Mouse (Mus musculus) brown adipose tissue, adult 24 weeks (tissue): Measurements from ENCODE around the gene Slc35g1. TPM values are rescaled to one million over a fixed set of nuclear protein-coding genes. Genes with fewer than 3 reads are reported as not detected.
A peak's percentile ranks its signal among the peaks of the same experiment; 100 is the strongest.
"Not testable (repeated sequence)": the region's sequence is repeated elsewhere in the genome, so short reads cannot be mapped to it uniquely, and the experiment has no call there.

Experiments used
- H3K27ac ChIP-seq: fragments of 200-500 bp; replicated peaks from 2 replicates; pipeline ENCODE4 v1.5.1; 2012; ENCODE audit warnings: low read depth, mild to moderate bottlenecking, low read length
- H3K4me1 ChIP-seq: fragments of 200-500 bp; 2 replicates; pipeline ENCODE4 v1.6.1; 2012; ENCODE audit warnings: low read length, mixed read lengths; ENCODE audit not compliant: control insufficient read depth, insufficient read depth, insufficient read length
- H3K4me3 ChIP-seq: fragments of 200-500 bp; 2 replicates; pipeline ENCODE4 v1.5.1; 2012; ENCODE audit warnings: low read depth, mild to moderate bottlenecking, low read length, moderate library complexity; ENCODE audit not compliant: insufficient read depth
- polyA plus RNA-seq: library from polyadenylated mRNA; stranded (reverse); fragments of >200 nt; gene quantifications from 2 replicates; pipeline ENCODE4 v1.2.4, GENCODE M21; 2012; ENCODE audit not compliant: missing spikeins, insufficient read depth, insufficient read length

The Slc35g1 gene
- polyA plus RNA-seq, 1 experiment: 5.8 TPM

DNA sequence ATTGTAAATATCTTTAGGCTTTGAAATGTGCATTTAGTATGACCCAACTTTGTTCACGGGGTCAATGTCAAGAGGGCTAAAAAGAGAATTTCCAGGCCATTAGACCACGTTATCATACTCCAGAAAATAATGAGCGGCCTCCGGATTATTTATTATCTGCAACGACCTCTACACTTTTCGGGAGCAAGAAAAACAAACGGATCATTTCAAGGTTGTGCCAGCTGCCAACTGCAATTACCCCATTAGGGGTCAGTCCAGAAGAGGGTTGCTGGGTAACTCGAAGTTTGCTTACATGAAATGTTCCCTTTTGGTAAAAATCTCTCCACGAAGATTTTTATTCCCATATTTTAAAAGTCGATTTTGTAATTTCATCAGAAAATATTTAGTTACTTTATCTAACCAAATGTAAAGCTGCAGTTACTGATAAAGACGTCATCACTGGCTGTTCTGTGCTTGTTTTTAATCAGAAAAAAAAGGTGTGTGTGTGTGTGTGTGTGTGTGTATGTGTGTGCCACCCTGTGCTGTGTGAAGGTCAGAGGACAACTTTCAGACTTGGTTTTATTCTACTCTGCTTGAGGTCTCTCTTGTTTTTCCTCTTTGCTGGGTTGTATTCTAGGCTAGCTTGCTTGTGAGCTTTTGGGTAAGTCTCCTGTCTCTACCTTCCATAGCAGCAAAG, 30.7 kb upstream of the Slc35g1 start:
- Histone ChIP-seq H3K4me3 (no peak overlapping the region), H3K27ac (no peak overlapping the region), H3K4me1 (no peaks in the 10 kb centered on the region)

DNA sequence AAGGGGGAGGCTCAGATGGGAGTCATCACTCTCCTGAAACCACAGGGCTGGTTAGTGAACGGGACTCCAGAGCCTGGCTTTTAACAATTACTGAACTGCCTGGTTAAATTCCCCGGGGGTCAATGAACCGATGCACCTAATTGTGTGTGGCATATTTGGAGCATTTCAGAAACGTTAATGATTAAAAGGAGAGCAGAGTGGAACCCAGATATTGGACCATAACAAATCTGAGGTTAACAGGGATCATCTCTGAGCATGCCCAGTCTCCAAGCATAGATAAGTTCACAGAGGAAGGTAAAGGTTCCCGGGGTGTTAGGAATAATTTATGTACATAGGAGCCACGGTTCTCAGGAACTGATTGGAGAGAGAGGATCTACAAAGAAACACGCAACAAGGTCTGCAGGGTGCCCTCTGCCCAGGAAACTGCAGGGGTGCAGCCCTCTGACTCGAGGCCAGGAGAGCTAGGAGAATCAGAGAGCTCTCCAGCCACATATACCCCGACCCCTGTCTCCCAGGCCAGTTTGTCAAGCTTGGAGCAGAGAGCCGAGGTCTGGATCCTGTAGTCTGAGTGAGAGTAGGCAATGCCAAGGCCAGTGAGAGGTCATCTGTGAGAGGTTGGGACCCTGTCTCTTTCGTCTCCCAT, 23.2 kb upstream of the Slc35g1 start:
- H3K4me3 ChIP-seq: no peak overlapping the region
- no peak overlapping the region for H3K27ac ChIP-seq
- no peaks in the 10 kb centered on the region for H3K4me1 ChIP-seq

DNA sequence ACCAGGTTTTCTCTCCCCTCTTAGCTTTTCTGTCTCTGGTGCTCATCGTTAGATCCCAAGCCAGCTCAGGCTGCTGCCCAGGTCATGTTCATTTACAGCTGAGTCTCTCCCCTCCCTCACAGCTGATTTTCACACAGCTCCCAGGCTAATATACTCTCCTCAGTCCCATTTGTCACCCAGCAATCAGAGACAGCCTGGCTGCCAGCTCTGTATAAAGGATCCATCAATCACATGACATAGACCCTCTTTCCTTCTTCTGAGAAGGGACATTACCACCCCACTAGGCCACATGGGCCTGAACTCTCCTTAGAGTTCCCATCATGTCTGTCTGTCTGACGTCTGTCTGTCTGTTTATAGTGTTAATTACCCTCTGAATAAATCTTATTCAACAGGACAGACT, 22.4 kb upstream of the Slc35g1 start:
- Histone ChIP-seq H3K4me1 (no peaks in the 10 kb centered on the region), H3K27ac (no peak overlapping the region), H3K4me3 (no peak overlapping the region)

GRCm38 (mm10) chr19:38383769-38384168, 12.0 kb upstream of the Slc35g1 start:
- Histone ChIP-seq H3K27ac (no peak overlapping the region), H3K4me3 (no peak overlapping the region), H3K4me1 (no peaks in the 10 kb centered on the region)

DNA sequence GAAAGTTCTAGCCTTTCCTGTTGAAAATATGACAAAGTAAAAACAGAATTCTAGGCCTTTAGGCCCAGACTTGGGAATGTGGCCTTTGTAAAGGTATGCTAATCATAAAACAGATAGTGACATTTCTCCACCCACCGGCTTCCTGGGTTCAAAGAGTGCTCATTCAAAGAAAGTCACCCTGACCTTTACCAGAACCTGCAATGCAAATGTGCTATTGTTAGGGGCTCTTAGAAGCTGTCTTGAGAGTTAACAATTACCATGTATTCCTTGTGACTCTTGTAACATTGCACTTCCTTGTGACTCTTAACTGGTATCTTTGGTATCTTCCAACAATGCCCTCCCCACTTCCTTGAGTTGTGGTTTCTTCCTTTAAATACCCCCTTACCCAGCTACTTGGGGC, 8.8 kb upstream of the Slc35g1 start:
- H3K4me1 ChIP-seq, H3K27ac ChIP-seq, H3K4me3 ChIP-seq: not testable (repeated sequence)

GRCm38 (mm10) chr19:38387835-38388234, 7.9 kb upstream of the Slc35g1 start:
- H3K27ac ChIP-seq: no peak overlapping the region
- no peak overlapping the region for H3K4me3 ChIP-seq
- H3K4me1 ChIP-seq: no peaks in the 10 kb centered on the region

GRCm38 (mm10) chr19:38396633-38396970, 822 bp downstream of the Slc35g1 start:
- H3K4me1 ChIP-seq: no peaks in the 10 kb centered on the region
- H3K27ac ChIP-seq: no peak overlapping the region
- H3K4me3 ChIP-seq: peak overlapping the region; percentile 66

DNA sequence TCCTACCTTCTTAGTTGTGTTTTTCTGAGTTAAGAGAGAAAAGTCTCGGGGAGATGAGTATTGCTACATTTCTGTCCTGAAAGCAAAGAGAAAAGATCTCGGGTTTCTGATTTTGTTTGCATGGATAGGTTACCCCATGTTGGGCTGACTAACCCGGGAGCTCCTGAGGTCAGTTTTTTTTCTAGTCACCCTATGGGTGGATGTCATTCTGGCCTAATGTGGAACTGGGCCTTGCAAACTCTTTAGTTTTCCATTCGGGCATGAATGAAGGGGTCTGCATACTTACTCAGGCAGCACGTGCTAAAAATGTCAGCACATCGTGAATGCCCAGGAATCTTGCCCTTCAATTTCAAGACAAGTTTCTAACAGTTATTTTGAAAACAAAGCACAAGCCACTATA, 1.2 kb downstream of the Slc35g1 start:
- Histone ChIP-seq H3K4me3 (no peak overlapping the region), H3K4me1 (no peaks in the 10 kb centered on the region), H3K27ac (no peak overlapping the region)

- Histone ChIP-seq H3K4me1 (no peaks in the 10 kb centered on the region), H3K27ac (no peak overlapping the region), H3K4me3 (no peak overlapping the region)
Measured at GRCm38 (mm10) chr19:38398966-38399365, 3.2 kb downstream of the Slc35g1 start.

GRCm38 (mm10) chr19:38400851-38401250, 5.1 kb downstream of the Slc35g1 start:
- Histone ChIP-seq H3K4me1 (no peaks in the 10 kb centered on the region), H3K4me3 (no peak overlapping the region), H3K27ac (no peak overlapping the region)

DNA sequence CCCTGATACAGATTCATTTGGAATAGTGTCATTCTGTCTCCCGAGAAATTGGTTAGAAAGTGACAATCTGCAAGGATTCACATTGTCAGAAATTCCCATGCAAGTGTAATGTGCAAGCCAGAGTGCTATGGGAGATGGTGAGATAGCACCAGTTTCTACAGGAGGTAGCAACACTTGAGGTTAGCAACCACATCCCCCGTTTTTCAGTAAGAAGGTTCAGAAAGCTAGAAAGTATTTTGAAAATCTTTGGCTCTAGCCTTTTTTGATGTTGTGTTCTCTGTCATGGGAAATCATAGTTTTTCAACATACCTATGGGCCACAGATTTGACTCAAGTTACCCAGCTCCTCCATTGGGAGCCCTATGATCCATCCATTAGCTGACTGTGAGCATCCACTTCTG, 5.6 kb downstream of the Slc35g1 start:
- no peaks in the 10 kb centered on the region for H3K4me1 ChIP-seq

GRCm38 (mm10) chr19:38410357-38411056, 14.7 kb downstream of the Slc35g1 start:
- no peaks in the 10 kb centered on the region for H3K4me1 ChIP-seq
- no peak overlapping the region for H3K4me3 ChIP-seq
- H3K27ac ChIP-seq: no peak overlapping the region

More for the DNA sequence above, 5.6 kb downstream of the Slc35g1 start:
- H3K27ac ChIP-seq: no peak overlapping the region
- no peak overlapping the region for H3K4me3 ChIP-seq

DNA sequence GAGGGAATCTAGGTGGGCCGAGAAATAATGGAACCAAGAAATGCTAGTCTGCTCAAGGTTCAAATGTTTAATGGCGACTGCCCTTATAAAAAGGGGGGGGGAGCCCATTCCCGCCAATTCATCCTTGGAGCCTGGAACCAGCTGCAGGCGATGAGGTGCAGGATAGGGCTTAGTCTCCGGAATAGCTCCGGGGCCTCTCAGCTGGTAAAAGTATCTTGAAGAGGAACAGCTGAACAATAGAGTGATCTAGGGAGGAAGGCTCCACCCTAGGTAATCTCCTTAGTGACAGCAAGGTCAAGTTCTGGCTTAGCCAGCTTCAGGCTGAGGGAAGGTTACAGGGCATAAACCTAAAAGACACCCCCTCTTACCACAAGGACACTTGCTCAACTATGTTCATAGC, 18.1 kb downstream of the Slc35g1 start:
- H3K4me3 ChIP-seq: no peak overlapping the region
- no peaks in the 10 kb centered on the region for H3K4me1 ChIP-seq
- no peak overlapping the region for H3K27ac ChIP-seq

GRCm38 (mm10) chr19:38418819-38419423, 23.1 kb downstream of the Slc35g1 start:
- Histone ChIP-seq H3K27ac (no peak overlapping the region), H3K4me3 (no peak overlapping the region), H3K4me1 (no peaks in the 10 kb centered on the region)

DNA sequence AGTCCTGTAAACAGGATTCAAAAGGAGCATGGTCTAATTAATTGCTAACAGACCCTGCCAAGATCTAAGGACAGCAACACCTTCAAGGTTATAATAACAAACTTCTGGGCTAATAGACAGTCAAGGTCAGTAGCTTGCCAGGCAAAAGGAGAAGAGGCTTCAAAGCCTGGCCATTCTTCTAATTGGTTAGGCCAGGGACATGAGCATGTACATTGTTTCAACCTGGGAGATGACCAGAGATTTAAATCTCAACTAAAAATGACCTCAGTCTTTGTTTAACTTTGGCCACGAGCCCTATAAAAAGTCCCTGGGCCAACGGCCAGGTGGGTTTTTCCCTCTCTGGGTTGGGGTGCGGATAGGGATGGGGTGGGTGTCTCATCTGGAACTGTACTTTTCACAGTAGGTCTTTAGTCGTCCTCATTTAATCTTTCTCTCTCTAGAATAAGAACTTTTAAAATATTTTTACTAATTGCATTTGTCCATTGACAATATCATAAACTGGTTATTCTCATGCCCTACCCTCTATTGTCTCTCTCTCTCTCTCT, 25.0 kb downstream of the Slc35g1 start:
- H3K27ac ChIP-seq: no peak overlapping the region
- no peak overlapping the region for H3K4me3 ChIP-seq
- no peaks in the 10 kb centered on the region for H3K4me1 ChIP-seq
